Mouse (Mus musculus) CD4-positive, CD25-positive, alpha-beta regulatory T cell, adult 4 months (primary cell): Measurements from ENCODE around the gene Astn1. TPM values are rescaled to one million over a fixed set of nuclear protein-coding genes. Genes with fewer than 3 reads are reported as not detected.

Experiments used
- ATAC-seq: one replicate; pipeline ENCODE4 v1.8.0; 2017
- polyA plus RNA-seq, 2 experiments: library from polyadenylated mRNA; unstranded; fragments of 100-300 nt; shearing (Covaris generic); gene quantifications; one replicate each; pipeline ENCODE4 v1.2.1; 2017

Astn1 gene
- not detected for polyA plus RNA-seq

DNA sequence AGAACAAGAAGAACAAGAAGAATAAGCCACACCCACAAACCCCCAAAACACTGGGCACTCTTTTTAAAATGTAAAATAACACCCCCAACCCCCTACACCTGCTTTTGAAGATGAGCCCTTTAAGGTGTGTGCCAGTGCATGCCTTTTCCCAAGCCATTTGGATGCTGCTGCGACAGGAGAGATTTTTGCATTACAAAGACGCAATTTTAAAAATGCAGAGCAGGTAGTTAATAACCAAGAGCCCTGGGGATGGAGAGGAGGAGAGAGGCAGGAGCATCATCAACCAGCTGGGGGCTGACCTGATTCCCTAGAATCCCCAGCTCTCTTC, at the start of gene Astn1:
Gene Astn1 (plus strand): TSS at position 310 of the 328 bp plus-strand sequence.
- ATAC-seq = no peak

- no peak for ATAC-seq
These were observed 38.7 kb upstream of the Astn1 start for GRCm38 (mm10) chr1:158323325-158323724.

- no peak for ATAC-seq
These were observed 33.9 kb upstream of the Astn1 start for GRCm38 (mm10) chr1:158328126-158328525.

DNA sequence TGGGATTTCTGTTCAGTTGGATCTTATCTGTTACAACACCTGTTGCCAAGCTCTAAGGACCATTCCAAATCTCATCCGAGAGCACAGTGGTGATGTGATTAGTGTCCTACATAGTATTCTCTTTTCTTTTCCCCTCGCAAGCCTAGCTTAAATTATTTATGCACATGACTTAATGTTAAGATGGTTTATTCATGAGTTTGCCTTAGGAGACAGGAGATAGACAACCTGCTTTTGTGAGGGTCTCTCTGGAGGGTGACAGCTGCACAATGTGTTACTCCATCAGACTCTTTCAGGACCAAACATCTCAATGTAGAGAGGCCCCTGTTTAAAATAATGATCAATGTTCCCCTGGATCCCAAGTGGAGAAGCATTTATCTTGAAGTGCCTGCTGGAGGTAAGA, 33.2 kb upstream of the Astn1 start:
- ATAC-seq = no peak

- no peak for ATAC-seq
These were observed 18.8 kb upstream of the Astn1 start for GRCm38 (mm10) chr1:158343243-158343714.

GRCm38 (mm10) chr1:158353656-158354371, 8.3 kb upstream of the Astn1 start:
- no peak for ATAC-seq

GRCm38 (mm10) chr1:158355177-158356050, 6.7 kb upstream of the Astn1 start:
- ATAC-seq = no peak

DNA sequence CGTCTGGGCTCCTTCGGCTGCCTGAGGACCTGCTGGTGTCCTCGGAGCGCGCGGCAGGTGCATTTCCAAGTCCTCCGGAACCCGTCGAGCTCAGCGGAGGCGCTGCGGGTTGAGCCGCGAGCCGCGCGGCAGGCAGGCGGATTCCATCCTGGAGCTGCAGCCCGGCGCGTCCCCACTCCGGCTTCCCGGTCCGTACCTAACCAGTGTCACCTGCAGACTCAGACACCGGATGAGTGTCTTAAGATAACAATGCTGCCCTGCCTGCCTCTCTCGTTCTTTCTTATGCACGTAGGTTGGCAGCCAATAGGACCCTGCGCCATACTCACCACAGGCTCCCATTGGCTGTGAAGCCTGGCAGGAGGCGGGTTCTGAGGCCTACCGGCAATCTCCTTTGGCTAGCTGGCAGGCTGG, 6.0 kb upstream of the Astn1 start, which contains the start of gene Brinp2:
Gene Brinp2 (minus strand): TSS at position 276 of the 411 bp plus-strand sequence.
- ATAC-seq = no peak

GRCm38 (mm10) chr1:158362292-158363101, 424 bp downstream of the Astn1 start:
- no peak for ATAC-seq

- ATAC-seq = no peak
These were observed 2.4 kb downstream of the Astn1 start for GRCm38 (mm10) chr1:158364461-158364860.

DNA sequence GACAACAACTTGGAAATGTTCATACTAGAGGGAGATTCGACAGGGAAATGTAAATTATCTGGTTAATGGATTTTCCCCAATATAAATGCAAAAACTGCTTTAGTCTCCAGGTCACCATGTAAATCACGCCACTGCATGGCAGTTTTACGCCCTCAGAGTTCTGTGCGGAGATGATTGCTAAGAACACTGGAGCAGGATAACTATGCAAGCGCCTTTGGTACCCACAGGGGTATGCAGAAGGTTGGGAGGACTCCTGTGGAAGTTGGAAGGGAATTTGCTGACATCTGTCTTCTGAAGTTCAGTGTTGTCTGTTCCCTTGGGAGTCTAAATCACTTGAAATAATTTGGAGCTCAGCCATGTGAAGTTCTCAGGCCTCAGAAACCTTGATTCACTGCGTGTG, 20.2 kb downstream of the Astn1 start:
- ATAC-seq = no peak

DNA sequence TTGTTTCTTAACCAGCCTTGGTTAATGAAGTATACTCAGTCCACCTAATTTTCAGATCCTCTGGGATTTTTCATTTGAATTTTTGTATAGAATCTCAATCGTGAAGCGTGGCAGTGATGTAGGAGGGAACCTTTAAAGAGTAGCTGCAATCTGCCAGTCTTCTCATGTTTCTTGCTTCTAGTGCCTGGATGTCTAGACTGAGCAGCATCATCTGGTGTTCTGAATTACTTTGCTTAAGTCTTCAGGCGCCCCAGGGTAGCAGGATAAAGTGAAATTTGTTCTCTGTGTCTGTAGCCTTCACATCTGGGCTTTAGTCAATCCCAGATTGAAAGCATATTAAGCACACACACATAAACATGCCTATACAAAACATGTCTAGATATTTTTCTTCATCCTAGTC, 21.1 kb downstream of the Astn1 start:
- ATAC-seq = no peak

GRCm38 (mm10) chr1:158385311-158385710, 23.2 kb downstream of the Astn1 start:
- ATAC-seq = no peak

DNA sequence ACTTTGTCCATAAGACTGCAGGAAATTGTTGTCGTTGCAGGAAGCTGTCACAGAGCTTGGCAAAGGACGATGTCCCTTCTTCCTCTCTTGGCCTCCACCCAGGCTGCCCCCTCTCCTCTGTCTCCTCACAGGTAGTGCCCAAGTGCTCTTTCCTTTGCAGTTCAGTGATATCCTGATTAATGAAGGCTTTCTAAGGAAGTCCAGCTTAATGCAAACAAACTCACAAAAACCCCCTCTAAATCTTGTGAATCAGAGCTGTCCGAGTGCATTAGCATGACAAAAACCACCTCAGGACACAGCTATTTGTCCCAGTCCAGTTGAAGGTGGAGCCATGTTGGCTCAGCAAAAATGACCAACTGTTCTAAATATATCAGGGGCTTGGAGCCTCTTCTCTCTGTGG, 24.7 kb downstream of the Astn1 start:
- ATAC-seq = no peak

DNA sequence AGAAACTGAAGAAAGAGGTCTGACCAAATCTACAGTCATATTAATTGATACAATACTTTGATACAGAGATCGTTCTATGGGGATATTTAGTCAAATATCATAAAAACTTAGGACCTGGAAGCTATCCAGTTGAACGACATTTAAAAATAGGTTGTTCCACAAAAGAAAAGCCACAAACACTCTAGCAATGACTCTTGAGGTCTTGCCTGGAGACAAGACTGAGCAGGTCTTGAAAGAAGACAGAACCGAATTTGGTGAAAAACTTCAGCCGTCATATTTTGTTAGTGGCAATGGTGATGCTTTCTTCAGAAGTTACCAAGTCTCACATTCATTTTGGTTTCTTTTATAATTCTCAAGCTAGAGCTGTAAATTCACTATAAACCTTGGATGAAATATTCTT, 26.9 kb downstream of the Astn1 start:
- no peak for ATAC-seq

GRCm38 (mm10) chr1:158390693-158391092, 28.6 kb downstream of the Astn1 start:
- no peak for ATAC-seq

DNA sequence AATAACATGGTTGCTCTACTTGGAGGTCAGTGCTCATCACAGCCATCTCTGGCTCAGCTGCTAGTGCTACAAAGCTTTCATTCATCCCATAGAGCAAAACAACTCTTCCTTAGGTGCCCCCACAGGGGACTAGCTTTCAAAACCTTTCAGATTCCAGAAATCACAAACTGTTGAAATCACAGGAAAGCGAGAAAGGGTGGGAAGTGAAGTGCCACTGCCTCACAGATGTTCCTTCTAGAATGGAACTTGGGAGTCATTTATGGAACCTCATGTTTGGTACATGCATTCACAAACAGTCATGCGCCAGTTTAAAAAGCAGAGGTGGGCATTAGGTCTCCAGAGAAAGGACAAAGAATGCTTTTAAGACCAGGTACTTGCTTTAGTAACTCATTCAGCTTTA, 35.0 kb downstream of the Astn1 start:
- ATAC-seq = no peak

DNA sequence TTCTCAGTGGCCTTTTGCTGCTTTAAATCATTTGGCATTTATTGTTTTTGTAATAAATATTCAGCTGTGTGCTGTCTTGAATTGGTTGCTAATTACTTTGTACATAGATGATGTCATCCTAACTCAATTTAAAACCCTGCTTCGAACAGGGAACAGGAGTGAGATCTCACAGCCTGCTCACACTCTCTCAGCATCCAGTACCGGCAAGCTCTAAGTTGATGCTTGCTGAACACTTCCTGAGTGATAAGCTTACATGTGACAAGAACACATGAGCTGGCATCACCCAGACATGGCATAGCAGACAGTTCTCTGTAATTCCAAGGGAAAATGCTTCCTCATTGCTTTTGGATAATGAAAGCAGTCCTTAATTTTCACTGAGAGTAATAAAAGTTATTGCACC, 38.8 kb downstream of the Astn1 start:
- no peak for ATAC-seq

- no peak for ATAC-seq
These were observed 44.1 kb downstream of the Astn1 start for GRCm38 (mm10) chr1:158405899-158406769.

GRCm38 (mm10) chr1:158408124-158408523, 46.1 kb downstream of the Astn1 start:
- ATAC-seq = no peak

DNA sequence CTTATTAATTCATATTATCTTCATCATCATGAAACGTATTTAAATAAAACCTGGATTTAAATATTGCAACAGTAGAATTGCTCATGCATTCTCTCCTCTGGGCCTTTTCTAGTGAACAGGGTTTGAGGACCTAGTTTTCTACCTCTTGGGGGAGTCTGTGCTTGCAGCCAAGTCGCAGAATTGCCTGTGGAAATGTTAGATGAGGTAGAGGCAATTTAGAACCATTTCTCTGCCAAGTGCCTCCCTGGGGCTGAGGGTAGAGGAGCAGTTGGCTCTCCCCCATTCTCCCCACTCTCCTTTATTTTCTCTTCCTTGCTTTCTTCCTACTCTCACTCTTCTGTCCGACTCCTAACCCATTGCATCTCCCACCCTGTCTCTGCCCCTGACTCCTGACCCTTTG, 49.1 kb downstream of the Astn1 start:
- ATAC-seq = no peak

GRCm38 (mm10) chr1:158414198-158414597, 52.1 kb downstream of the Astn1 start:
- no peak for ATAC-seq
